Mouse (Mus musculus) liver, adult 2 months (tissue): ENCODE data around the gene Ccdc146.

ENCODE experiments used
- CTCF ChIP-seq: fragments of 200-500 bp; IDR thresholded peaks from 2 replicates; pipeline ENCODE4 v1.5.1; 2011; ENCODE audit warnings: low read depth, low read length, control low read depth
- POLR2A ChIP-seq: fragments of 200-500 bp; IDR thresholded peaks from 2 replicates; pipeline ENCODE4 v1.6.1; 2011; ENCODE audit warnings: low read length, control low read depth; ENCODE audit not compliant: insufficient read depth; ENCODE audit errors: extremely low read depth

DNA sequence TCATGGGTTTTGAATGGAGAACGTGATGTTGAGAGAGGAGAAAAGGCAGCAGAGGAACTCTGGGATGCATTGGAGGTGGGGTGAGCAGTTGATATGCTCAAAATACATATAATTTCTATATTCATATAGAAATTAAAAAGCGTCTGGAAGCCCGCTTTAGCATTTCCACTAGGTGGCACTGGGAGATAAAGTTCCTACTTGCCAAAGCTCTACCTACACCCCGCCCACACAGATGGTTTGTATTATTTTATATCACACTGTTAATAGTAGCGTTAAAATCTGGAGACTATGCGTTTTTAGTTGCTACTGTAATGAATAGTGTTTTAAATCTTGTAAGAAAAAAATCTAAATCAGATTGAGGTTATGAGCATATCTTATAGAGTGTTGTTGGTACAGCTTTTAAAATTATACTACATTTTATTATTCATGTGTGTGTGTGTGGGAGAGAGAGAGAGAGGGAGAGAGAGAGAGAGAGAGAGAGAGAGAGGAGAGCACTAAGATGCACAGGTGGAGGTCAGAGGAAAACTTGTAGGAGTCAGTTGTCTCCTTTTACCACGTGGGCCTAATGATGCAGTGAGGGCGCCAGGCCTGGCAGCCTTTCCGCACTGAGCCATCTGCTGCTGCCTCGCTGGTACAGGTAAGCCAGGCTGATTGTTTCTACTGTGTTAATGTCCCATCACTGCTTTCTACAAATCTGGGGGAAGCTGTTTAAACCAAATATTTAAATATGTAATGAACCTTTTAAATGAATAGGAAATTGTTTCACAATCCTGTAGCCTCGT is 9.9 kb upstream of the Ccdc146 start:
- no peak for TF ChIP-seq POLR2A
- no peak for TF ChIP-seq CTCF
